Mouse (Mus musculus): Measurements from ENCODE around the gene Gm42906.

Gene Gm42906

GRCm38 (mm10) chr5:151180176-151180785, 247.7 kb downstream of the Gm42906 start:
- TF ChIP-seq GATA4 (IDR thresholded peaks at IDR 0.05; ENCODE audit: insufficient replicate concordance, low read length): no peak

GRCm38 (mm10) chr5:151177171-151177570, 250.8 kb downstream of the Gm42906 start:
- no peak for TF ChIP-seq GATA4 (IDR thresholded peaks at IDR 0.05; ENCODE audit: insufficient replicate concordance, low read length)

GRCm38 (mm10) chr5:151175897-151176313, 252.1 kb downstream of the Gm42906 start:
- TF ChIP-seq GATA4 (IDR thresholded peaks at IDR 0.05; ENCODE audit: insufficient replicate concordance, low read length): no peak

- TF ChIP-seq GATA4 (IDR thresholded peaks at IDR 0.05; ENCODE audit: insufficient replicate concordance, low read length): peak; percentile 66; the same call in 1 of the 2 replicates
Measured at GRCm38 (mm10) chr5:151174485-151175460, 253.2 kb downstream of the Gm42906 start.

GRCm38 (mm10) chr5:151173774-151174173, 254.2 kb downstream of the Gm42906 start:
- TF ChIP-seq GATA4 (IDR thresholded peaks at IDR 0.05; ENCODE audit: insufficient replicate concordance, low read length): no peak

GRCm38 (mm10) chr5:151170168-151170750, 257.7 kb downstream of the Gm42906 start:
- no peak for TF ChIP-seq GATA4 (IDR thresholded peaks at IDR 0.05; ENCODE audit: insufficient replicate concordance, low read length)

GRCm38 (mm10) chr5:151168191-151168590, 259.8 kb downstream of the Gm42906 start:
- TF ChIP-seq GATA4 (IDR thresholded peaks at IDR 0.05; ENCODE audit: insufficient replicate concordance, low read length): no peak

- TF ChIP-seq GATA4 (IDR thresholded peaks at IDR 0.05; ENCODE audit: insufficient replicate concordance, low read length): no peak
Measured at GRCm38 (mm10) chr5:151167641-151168040, 260.3 kb downstream of the Gm42906 start.

GRCm38 (mm10) chr5:151166266-151166665, 261.7 kb downstream of the Gm42906 start:
- peak; percentile 34; the same call in 1 of the 2 replicates for TF ChIP-seq GATA4 (IDR thresholded peaks at IDR 0.05; ENCODE audit: insufficient replicate concordance, low read length)

GRCm38 (mm10) chr5:151165381-151166016, 262.5 kb downstream of the Gm42906 start:
- no peak for TF ChIP-seq GATA4 (IDR thresholded peaks at IDR 0.05; ENCODE audit: insufficient replicate concordance, low read length)

- TF ChIP-seq GATA4 (IDR thresholded peaks at IDR 0.05; ENCODE audit: insufficient replicate concordance, low read length): no peak
Measured at GRCm38 (mm10) chr5:151164815-151165214, 263.1 kb downstream of the Gm42906 start.

GRCm38 (mm10) chr5:151162642-151163041, 265.3 kb downstream of the Gm42906 start:
- no peak for TF ChIP-seq GATA4 (IDR thresholded peaks at IDR 0.05; ENCODE audit: insufficient replicate concordance, low read length)

GRCm38 (mm10) chr5:151155247-151155646, 272.7 kb downstream of the Gm42906 start:
- TF ChIP-seq GATA4 (IDR thresholded peaks at IDR 0.05; ENCODE audit: insufficient replicate concordance, low read length): no peak

- TF ChIP-seq GATA4 (IDR thresholded peaks at IDR 0.05; ENCODE audit: insufficient replicate concordance, low read length): no peak
Measured at GRCm38 (mm10) chr5:151154780-151155179, 273.2 kb downstream of the Gm42906 start.

GRCm38 (mm10) chr5:151154030-151154429, 273.9 kb downstream of the Gm42906 start:
- no peak for TF ChIP-seq GATA4 (IDR thresholded peaks at IDR 0.05; ENCODE audit: insufficient replicate concordance, low read length)
